Mouse (Mus musculus): ENCODE measurements at regions not wholly inside any gene's neighbourhood (a gene's known extent, or its start where the extent isn't known, plus 50 kb on each side); places are given as distances from the start of the nearest gene placed in this dataset.

GRCm38 (mm10) chr13:90642206-90642823 is 262.8 kb downstream of the Atp6ap1l start:
- WGBS = 82% methylated on average over 5 of the region's 5 CpGs
- H3K4me1 ChIP-seq (ENCODE audit: control insufficient read depth, insufficient read depth, low read length) = no peaks in the 10 kb centered on the region
- no peak for DNase-seq
- no peaks in the 10 kb centered on the region for H3K36me3 ChIP-seq (ENCODE audit: control insufficient read depth, insufficient read depth, low read length)
- no peaks in the 10 kb centered on the region; the same call in 1 of the 2 replicates for H3K27me3 ChIP-seq (replicated peaks; ENCODE audit: control insufficient read depth, insufficient read depth, low read length)
- H3K27ac ChIP-seq (ENCODE audit: insufficient read depth, low read depth, low read length) = no peak overlapping the region
- H3K4me3 ChIP-seq (ENCODE audit: insufficient read depth, low read depth, low read length) = no peak overlapping the region
- no peak for TF ChIP-seq CTCF (conservative IDR thresholded peaks at IDR 0.05; ENCODE audit: insufficient read depth, insufficient read length, low read depth, low read length)
- TF ChIP-seq POLR2A (IDR thresholded peaks at IDR 0.05; ENCODE audit: low read depth, low read length) = no peak

All from kidney, adult 2 months (tissue).